Mouse (Mus musculus): ENCODE data around the gene Zgpat. TPM values are rescaled to one million over a fixed set of nuclear protein-coding genes. Genes with fewer than 3 reads are reported as not detected.

Zgpat gene
- polyA plus RNA-seq, 1 experiment from 2014 or later, result 75.0 TPM

DNA sequence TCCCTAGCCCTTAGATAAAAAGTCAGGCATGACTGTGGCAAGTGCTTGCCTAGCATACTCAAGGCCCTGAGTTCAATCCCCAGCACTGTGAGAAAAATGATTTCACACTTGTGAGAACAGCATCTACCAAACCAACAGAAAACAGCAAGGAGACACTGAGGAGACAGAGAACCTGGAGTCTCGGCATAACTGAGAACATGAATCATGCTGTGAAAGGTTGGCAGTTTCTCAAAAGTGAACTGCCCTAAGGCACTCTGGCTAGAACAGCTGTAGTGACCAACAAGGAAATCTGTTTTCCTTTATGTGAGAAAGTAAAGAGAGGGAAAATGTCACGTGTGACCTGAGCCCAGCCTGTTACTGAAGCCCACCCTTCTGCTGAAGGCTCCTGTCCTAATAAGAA, 48.4 kb downstream of the Zgpat start:
- Histone ChIP-seq H3K4me2 (replicated peaks) (no peak overlapping the region), H3K27ac (replicated peaks) (no peak overlapping the region), H3K27me3 (no peaks in the 10 kb centered on the region), H3K9ac (replicated peaks) (no peak overlapping the region), H3K36me3 (no peaks in the 10 kb centered on the region), H3K9me3 (no peaks in the 10 kb centered on the region), H3K4me1 (0 out of 2 replicates have a peak, but pooled peaks cover 5% of the 10 kb centered on the region), H3K4me3 (no peak overlapping the region)
- 61% methylated on average over 2 of the region's 2 CpGs for WGBS
- no peak for ATAC-seq (ENCODE audit: low FRiP score, low read depth)

DNA sequence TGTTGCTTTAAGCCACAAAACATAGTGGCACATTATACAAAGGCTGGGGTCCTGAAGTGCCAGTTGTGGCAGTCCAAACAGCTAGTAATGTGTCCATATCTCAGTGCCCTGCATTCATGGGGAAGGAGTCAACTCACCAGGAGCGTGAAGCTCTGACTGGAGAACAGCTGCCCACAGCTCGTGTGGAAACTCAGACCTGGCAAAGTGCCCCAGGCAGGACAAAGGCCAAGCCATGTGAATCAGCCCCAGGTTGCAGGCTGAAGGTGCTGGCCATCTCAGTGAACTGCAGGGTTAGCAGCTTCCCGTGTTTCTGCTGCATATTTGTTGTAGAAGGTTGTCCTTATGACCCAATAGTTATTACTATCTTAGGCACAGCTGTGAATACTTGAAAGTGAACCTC, 51.2 kb downstream of the Zgpat start:
- WGBS, result 64% methylated on average over 3 of the region's 3 CpGs
- Histone ChIP-seq H3K36me3 (no peaks in the 10 kb centered on the region), H3K9me3 (no peaks in the 10 kb centered on the region), H3K4me2 (replicated peaks) (no peak overlapping the region), H3K27me3 (no peaks in the 10 kb centered on the region), H3K27ac (replicated peaks) (no peak overlapping the region), H3K4me3 (no peak overlapping the region), H3K9ac (replicated peaks) (no peak overlapping the region), H3K4me1 (0 out of 2 replicates have a peak, but pooled peaks cover 1% of the 10 kb centered on the region)
- ATAC-seq (ENCODE audit: low FRiP score, low read depth), result no peak

DNA sequence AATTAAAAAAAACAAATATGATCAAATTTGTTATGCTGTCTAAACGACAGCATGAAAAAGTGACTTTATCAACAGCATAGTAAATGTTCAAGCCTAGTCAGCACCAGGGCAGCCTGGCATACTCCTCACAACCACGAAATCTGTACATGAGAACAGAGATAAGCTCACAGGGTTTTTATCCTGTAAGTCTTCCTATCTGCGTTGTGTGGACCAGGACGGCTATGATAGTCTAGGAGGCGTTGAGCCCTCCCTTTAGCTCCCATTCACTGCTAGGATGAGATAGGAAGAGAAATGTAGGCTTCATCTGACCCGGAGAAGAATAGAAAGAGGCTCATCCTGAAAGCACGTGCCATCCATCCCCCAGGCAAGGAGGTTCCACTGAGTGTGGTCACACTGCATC, 54.6 kb downstream of the Zgpat start:
- ATAC-seq (ENCODE audit: low FRiP score, low read depth), result no peak
- H3K9me3 ChIP-seq, result no peaks in the 10 kb centered on the region
- H3K4me3 ChIP-seq, result no peak overlapping the region
- H3K27me3 ChIP-seq, result no peaks in the 10 kb centered on the region
- WGBS, result 88% methylated on average over 7 of the region's 7 CpGs
- H3K4me1 ChIP-seq, result no peaks in the 10 kb centered on the region
- no peak overlapping the region for H3K4me2 ChIP-seq (replicated peaks)
- H3K27ac ChIP-seq (replicated peaks), result no peak overlapping the region
- H3K9ac ChIP-seq (replicated peaks), result no peak overlapping the region
- H3K36me3 ChIP-seq, result peaks cover 24% of the 10 kb centered on the region

DNA sequence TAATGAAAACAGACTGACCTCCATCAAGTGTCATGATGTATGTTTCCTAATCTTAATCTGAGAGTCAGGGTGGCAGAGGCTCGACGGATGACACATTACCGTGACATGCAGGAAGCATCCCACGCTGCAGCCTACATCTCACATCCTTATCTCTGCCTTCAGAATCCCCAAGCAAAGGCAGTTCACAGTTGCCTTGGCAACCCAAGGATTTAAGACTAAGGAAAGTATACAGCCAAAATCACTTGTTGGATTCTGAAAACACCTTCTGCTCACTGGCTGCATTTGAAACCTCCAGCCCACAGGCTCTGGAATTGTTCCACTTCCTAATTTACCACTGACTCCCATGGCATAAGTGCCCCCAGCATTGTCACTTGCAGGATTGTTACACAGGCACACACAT, 55.7 kb downstream of the Zgpat start:
- Histone ChIP-seq H3K36me3 (peaks cover 25% of the 10 kb centered on the region), H3K9ac (replicated peaks) (no peak overlapping the region), H3K4me3 (no peak overlapping the region), H3K27me3 (no peaks in the 10 kb centered on the region), H3K9me3 (no peaks in the 10 kb centered on the region), H3K4me1 (no peaks in the 10 kb centered on the region), H3K27ac (replicated peaks) (no peak overlapping the region), H3K4me2 (replicated peaks) (no peak overlapping the region)
- no peak for ATAC-seq (ENCODE audit: low FRiP score, low read depth)
- WGBS, result 88% methylated on average over 4 of the region's 4 CpGs

DNA sequence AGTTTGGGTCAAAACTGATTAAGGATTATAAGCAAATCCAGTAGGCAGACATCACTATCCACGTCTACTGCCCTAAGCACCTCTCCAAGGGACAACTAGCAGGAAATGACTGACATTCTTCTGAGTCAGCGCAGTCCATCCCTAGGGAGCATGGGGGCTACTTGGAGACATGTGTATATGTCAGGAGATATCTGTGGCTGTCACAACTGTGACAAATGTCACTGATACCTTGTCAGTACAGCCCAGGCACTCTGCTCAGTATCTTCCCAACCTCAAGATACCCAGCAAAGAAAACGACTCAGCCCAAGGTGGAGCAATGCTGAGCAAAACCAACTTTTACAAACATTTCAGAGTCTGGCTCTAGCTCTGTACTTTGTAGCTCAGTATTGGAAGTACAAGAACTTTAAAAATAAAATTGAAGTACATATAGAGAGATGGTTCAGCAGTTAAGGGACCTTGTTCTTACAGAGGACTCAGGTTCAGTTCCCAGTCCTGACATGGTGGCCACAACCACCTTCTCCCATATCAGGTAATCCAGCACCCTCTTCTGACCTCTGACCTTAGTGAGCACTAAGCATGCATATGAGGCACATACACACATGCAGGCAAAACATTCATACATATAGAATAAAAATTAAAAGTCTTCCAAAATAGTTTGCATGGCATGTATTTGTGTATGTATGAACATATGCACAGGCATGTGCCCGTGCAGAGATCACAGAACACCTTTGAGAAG, 56.3 kb downstream of the Zgpat start:
- Histone ChIP-seq H3K27ac (replicated peaks) (no peak overlapping the region), H3K4me1 (no peaks in the 10 kb centered on the region), H3K9me3 (no peaks in the 10 kb centered on the region), H3K27me3 (no peaks in the 10 kb centered on the region), H3K9ac (replicated peaks) (no peak overlapping the region), H3K4me2 (replicated peaks) (no peak overlapping the region), H3K4me3 (no peak overlapping the region), H3K36me3 (peaks cover 25% of the 10 kb centered on the region)
- ATAC-seq (ENCODE audit: low FRiP score, low read depth), result no peak
- WGBS, result 78% methylated on average over 4 of the region's 4 CpGs

DNA sequence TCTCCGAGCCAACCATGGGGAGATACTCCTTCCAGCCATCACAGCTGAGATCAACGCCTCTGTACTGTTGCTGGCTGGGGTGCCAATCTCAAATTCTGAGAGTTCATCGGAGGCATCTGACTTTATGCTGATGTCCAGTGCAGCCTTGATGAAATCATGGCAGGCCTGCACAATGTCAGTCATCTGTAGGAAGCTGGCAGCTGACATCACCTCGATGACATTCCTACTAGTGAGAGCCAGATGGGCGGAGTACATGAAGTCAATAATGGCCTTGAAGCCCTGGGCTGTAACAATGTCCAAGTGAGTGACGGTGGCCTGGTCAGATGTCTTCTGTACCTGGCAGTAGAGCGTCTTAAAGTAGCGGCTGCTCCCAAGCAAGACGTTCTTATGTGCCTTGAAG, 59.1 kb downstream of the Zgpat start:
- Histone ChIP-seq H3K9me3 (no peaks in the 10 kb centered on the region), H3K27me3 (no peaks in the 10 kb centered on the region), H3K27ac (replicated peaks) (no peak overlapping the region), H3K4me3 (no peak overlapping the region), H3K9ac (replicated peaks) (no peak overlapping the region), H3K4me1 (no peaks in the 10 kb centered on the region), H3K4me2 (replicated peaks) (no peak overlapping the region), H3K36me3 (peaks cover 25% of the 10 kb centered on the region)
- no peak for ATAC-seq (ENCODE audit: low FRiP score, low read depth)
- WGBS, result 93% methylated on average over 9 of the region's 9 CpGs

Other genes starting within 250 kb of the Zgpat start
- gene Kcnq2, start 229.6 kb upstream of the Zgpat start, polyA plus RNA-seq (2016; fragmentation: Nextera tagmentation; extraction: Ambion mirVana), result 30.7 and 34.3 TPM in 2 replicates
- 1.4 and 1.6 TPM in 2 replicates for gene Eef1a2, start 207.9 kb upstream of the Zgpat start, polyA plus RNA-seq (2016; fragmentation: Nextera tagmentation; extraction: Ambion mirVana)
- 423 and 462 TPM in 2 replicates for gene Ppdpf, start 177.7 kb upstream of the Zgpat start, polyA plus RNA-seq (2016; fragmentation: Nextera tagmentation; extraction: Ambion mirVana)
- not detected in 2 replicates for gene Ptk6, start 162.1 kb upstream of the Zgpat start, polyA plus RNA-seq (2016; fragmentation: Nextera tagmentation; extraction: Ambion mirVana)
- gene Srms, start 151.7 kb upstream of the Zgpat start, polyA plus RNA-seq (2016; fragmentation: Nextera tagmentation; extraction: Ambion mirVana), result 0.15 TPM in 1 of 2 replicates, not detected in the other
- gene Fndc11, start 144.9 kb upstream of the Zgpat start, polyA plus RNA-seq (2016; fragmentation: Nextera tagmentation; extraction: Ambion mirVana), result 0.15 and 0.20 TPM in 2 replicates
- gene Helz2, start 122.9 kb upstream of the Zgpat start, polyA plus RNA-seq (2016; fragmentation: Nextera tagmentation; extraction: Ambion mirVana), result 0.48 and 0.55 TPM in 2 replicates
- 23.4 and 23.9 TPM in 2 replicates for gene Gmeb2, start 76.9 kb upstream of the Zgpat start, polyA plus RNA-seq (2016; fragmentation: Nextera tagmentation; extraction: Ambion mirVana)
- 443 and 455 TPM in 2 replicates for gene Stmn3, start 50.4 kb upstream of the Zgpat start, polyA plus RNA-seq (2016; fragmentation: Nextera tagmentation; extraction: Ambion mirVana)
- gene Rtel1, start 45.2 kb upstream of the Zgpat start, polyA plus RNA-seq (2016; fragmentation: Nextera tagmentation; extraction: Ambion mirVana), result 54.2 and 55.3 TPM in 2 replicates
- gene Arfrp1, start 476 bp downstream of the Zgpat start, polyA plus RNA-seq (2016; fragmentation: Nextera tagmentation; extraction: Ambion mirVana), result 84.0 and 84.2 TPM in 2 replicates
- 36.2 and 40.3 TPM in 2 replicates for gene Lime1, start 15.2 kb downstream of the Zgpat start, polyA plus RNA-seq (2016; fragmentation: Nextera tagmentation; extraction: Ambion mirVana)
- 22.2 and 24.6 TPM in 2 replicates for gene Zbtb46, start 94.5 kb downstream of the Zgpat start, polyA plus RNA-seq (2016; fragmentation: Nextera tagmentation; extraction: Ambion mirVana)
- gene Abhd16b, start 128.3 kb downstream of the Zgpat start, polyA plus RNA-seq (2016; fragmentation: Nextera tagmentation; extraction: Ambion mirVana), result not detected in 2 replicates
- gene Tpd52l2, start 132.2 kb downstream of the Zgpat start, polyA plus RNA-seq (2016; fragmentation: Nextera tagmentation; extraction: Ambion mirVana), result 122 and 135 TPM in 2 replicates
- 137 and 140 TPM in 2 replicates for gene Dnajc5, start 155.6 kb downstream of the Zgpat start, polyA plus RNA-seq (2016; fragmentation: Nextera tagmentation; extraction: Ambion mirVana)
- 60.4 and 71.6 TPM in 2 replicates for gene Uckl1, start 220.0 kb downstream of the Zgpat start, polyA plus RNA-seq (2016; fragmentation: Nextera tagmentation; extraction: Ambion mirVana)
- gene Prpf6, start 226.9 kb downstream of the Zgpat start, polyA plus RNA-seq (2016; fragmentation: Nextera tagmentation; extraction: Ambion mirVana), result 75.2 and 80.5 TPM in 2 replicates
- gene Zfp512b, start 227.9 kb downstream of the Zgpat start, polyA plus RNA-seq (2016; fragmentation: Nextera tagmentation; extraction: Ambion mirVana), result 71.9 and 85.5 TPM in 2 replicates
- gene Samd10, start 234.3 kb downstream of the Zgpat start, polyA plus RNA-seq (2016; fragmentation: Nextera tagmentation; extraction: Ambion mirVana), result 88.8 and 92.4 TPM in 2 replicates

Data from midbrain, embryonic 12.5 days (tissue).